Mouse (Mus musculus) myocyte (in vitro differentiated cells): ENCODE measurements around the gene D16Ertd472e. TPM values are rescaled to one million over a fixed set of nuclear protein-coding genes. Genes with fewer than 3 reads are reported as not detected.

Experiments
- H3K27me3 ChIP-seq: one replicate; pipeline ENCODE4 v1.6.1; 2011; ENCODE audit not compliant: control insufficient read depth, insufficient read depth, insufficient read length
- H3K36me3 ChIP-seq: one replicate; pipeline ENCODE4 v1.6.1; 2011; ENCODE audit not compliant: control insufficient read depth, insufficient read depth
- H3K4me2 ChIP-seq: one replicate; pipeline ENCODE4 v1.6.1; 2011; ENCODE audit warnings: low read depth, control low read depth
- H3K4me3 ChIP-seq: one replicate; pipeline ENCODE4 v1.5.1; 2011; ENCODE audit warnings: mild to moderate bottlenecking, control low read depth, moderate library complexity
- H3K79me2 ChIP-seq: one replicate; pipeline ENCODE4 v1.6.1; 2011; ENCODE audit not compliant: control insufficient read depth, insufficient read depth
- H3ac ChIP-seq: one replicate; pipeline ENCODE4 v1.6.1; 2011; ENCODE audit not compliant: control insufficient read depth, insufficient read length
- CEBPB ChIP-seq: IDR thresholded peaks from 2 replicates; pipeline ENCODE4 v1.6.1; 2011; ENCODE audit warnings: mild to moderate bottlenecking, moderate library complexity; ENCODE audit not compliant: poor library complexity, insufficient read depth, severe bottlenecking
- E2F4 ChIP-seq: IDR thresholded peaks from one replicate; pipeline ENCODE4 v1.6.1; 2011; ENCODE audit warnings: mild to moderate bottlenecking, control low read depth, moderate library complexity; ENCODE audit not compliant: insufficient read depth
- MAX ChIP-seq: IDR thresholded peaks from one replicate; pipeline ENCODE4 v1.6.1; 2011; ENCODE audit warnings: low read depth, mild to moderate bottlenecking, control low read depth
- MYOD1 ChIP-seq, 3 experiments: IDR thresholded peaks; one replicate each; pipeline ENCODE4 v1.6.1; 2011; ENCODE audit warnings: control low read depth in 2 of 3, low read depth in 2 of 3, mild to moderate bottlenecking in 2 of 3, moderate library complexity in 1 of 3; ENCODE audit not compliant: insufficient read length in 2 of 3, control insufficient read depth in 1 of 3
- MYOG ChIP-seq, 3 experiments: IDR thresholded peaks; one replicate each; pipeline ENCODE4 v1.6.1; 2011; ENCODE audit warnings: control low read depth in 2 of 3, low read depth in 2 of 3, mild to moderate bottlenecking in 2 of 3; ENCODE audit not compliant: insufficient read length in 2 of 3, control insufficient read depth in 1 of 3, insufficient read depth in 1 of 3
- POLR2A ChIP-seq: IDR thresholded peaks from one replicate; pipeline ENCODE4 v1.6.1; 2011; ENCODE audit warnings: low read depth, mild to moderate bottlenecking, control low read depth, moderate library complexity; ENCODE audit not compliant: insufficient read length
- POLR2AphosphoS2 ChIP-seq: IDR thresholded peaks from one replicate; pipeline ENCODE4 v1.6.1; 2011; ENCODE audit warnings: low read depth, control low read depth; ENCODE audit not compliant: insufficient read length
- REST ChIP-seq: IDR thresholded peaks from one replicate; pipeline ENCODE4 v1.6.1; 2011; ENCODE audit warnings: mild to moderate bottlenecking, control low read depth, moderate library complexity; ENCODE audit not compliant: insufficient read depth, insufficient read length
- SRF ChIP-seq: IDR thresholded peaks from one replicate; pipeline ENCODE4 v1.6.1; 2011; ENCODE audit warnings: low read depth; ENCODE audit not compliant: control insufficient read depth, insufficient read length
- TCF12 ChIP-seq: IDR thresholded peaks from one replicate; pipeline ENCODE4 v1.6.1; 2011; ENCODE audit warnings: mild to moderate bottlenecking, control low read depth; ENCODE audit not compliant: poor library complexity, insufficient read depth, severe bottlenecking
- TCF3 ChIP-seq: IDR thresholded peaks from one replicate; pipeline ENCODE4 v1.6.1; 2011; ENCODE audit warnings: low read depth, control low read depth; ENCODE audit not compliant: insufficient read length
- USF1 ChIP-seq: IDR thresholded peaks from one replicate; pipeline ENCODE4 v1.6.1; 2011; ENCODE audit warnings: low read depth, mild to moderate bottlenecking, control low read depth, moderate library complexity
- polyA plus RNA-seq: library from polyadenylated mRNA; unstranded; fragments of >200 nt; fragmentation: generic; extraction: Trizol; gene quantifications from one replicate; pipeline ENCODE4 v1.2.1, GENCODE M21; 2012; ENCODE audit warnings: missing spikeins

D16Ertd472e gene
- polyA plus RNA-seq, 1 experiment, result 4.6 TPM

DNA sequence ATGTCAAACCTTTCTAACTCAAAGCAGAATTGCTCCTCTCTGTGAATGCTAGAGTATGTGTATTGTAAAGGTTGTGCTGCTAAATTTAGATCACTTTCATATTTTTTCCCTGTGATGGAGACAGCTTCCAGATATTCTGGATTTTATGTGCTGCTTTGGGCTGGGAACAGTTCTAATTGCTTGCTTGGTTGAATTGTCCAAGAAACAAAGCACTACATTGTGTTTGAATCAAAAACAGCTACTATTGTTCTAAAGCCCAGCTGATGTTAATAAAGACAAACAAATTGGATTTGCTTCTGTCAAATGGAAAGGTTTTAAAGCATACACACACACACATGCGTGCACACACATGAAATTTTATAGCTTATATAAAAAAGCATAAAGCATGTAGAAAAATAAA is 22.4 kb upstream of the D16Ertd472e start:
- TF ChIP-seq MAX, result no peak
- no peak for TF ChIP-seq REST
- TF ChIP-seq TCF3, result no peak
- Histone ChIP-seq H3K79me2 (no peaks in the 10 kb centered on the region), H3ac (no peak overlapping the region), H3K36me3 (no peaks in the 10 kb centered on the region), H3K4me3 (no peak overlapping the region), H3K27me3 (no peaks in the 10 kb centered on the region), H3K4me2 (no peak overlapping the region)

DNA sequence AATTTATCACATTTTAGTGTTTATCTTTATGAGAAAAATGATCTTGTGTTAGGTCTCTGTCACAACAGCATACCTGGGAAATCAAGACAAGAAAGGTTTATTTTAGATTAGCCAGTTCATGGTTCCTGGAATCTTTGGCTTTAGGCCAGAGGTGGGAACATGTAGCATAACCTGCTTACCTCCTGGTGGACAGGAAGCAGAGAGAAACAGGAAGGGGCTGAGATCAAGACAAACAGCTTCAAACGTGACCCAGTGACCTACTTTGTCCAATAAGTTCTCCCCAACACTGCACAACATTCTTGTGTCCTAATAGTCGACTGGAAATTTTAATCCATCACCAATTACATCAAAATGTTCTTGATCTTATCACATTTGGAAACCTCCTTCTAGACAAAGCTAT is 19.9 kb upstream of the D16Ertd472e start:
- H3K79me2 ChIP-seq, result no peaks in the 10 kb centered on the region
- H3K4me2 ChIP-seq, result no peak overlapping the region

DNA sequence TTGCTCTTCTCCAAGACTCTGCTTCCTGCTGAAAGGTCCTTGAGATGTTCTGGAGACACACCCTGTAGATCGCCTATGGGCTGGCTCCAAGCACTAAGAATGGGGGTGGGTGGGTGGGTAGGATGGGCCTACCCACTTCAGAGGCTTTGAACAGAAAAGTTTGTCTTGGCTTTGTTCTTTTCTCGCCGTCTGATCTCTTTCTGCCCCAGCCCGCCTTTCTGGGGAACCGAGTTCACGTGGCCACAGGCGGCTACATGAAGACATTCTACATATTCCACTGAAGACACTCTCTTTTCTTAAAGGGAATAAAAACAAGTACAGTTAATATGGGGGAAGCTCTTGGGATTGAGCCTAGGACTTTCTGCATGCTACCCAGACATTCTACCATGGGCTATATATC is 19.3 kb upstream of the D16Ertd472e start:
- no peaks in the 10 kb centered on the region for H3K36me3 ChIP-seq
- no peaks in the 10 kb centered on the region for H3K79me2 ChIP-seq
- H3ac ChIP-seq, result no peak overlapping the region
- H3K4me3 ChIP-seq, result no peak overlapping the region
- TF ChIP-seq POLR2AphosphoS2, result no peak
- no peak for TF ChIP-seq TCF12
- TF ChIP-seq USF1, result no peak
- TF ChIP-seq POLR2A, result no peak
- TF ChIP-seq TCF3, result no peak
- no peak for TF ChIP-seq E2F4
- no peak for TF ChIP-seq CEBPB
- H3K27me3 ChIP-seq, result no peaks in the 10 kb centered on the region
- no peak overlapping the region for H3K4me2 ChIP-seq

More for the DNA sequence above, 19.9 kb upstream of the D16Ertd472e start:
- Histone ChIP-seq H3K4me3 (no peak overlapping the region), H3K36me3 (no peaks in the 10 kb centered on the region), H3ac (no peak overlapping the region), H3K27me3 (no peaks in the 10 kb centered on the region)
- TF ChIP-seq MAX (no peak), TCF12 (no peak), MYOG (IDR thresholded peaks at IDR 0.05; ENCODE audit: control insufficient read depth in 1 of 3, insufficient read depth in 1 of 3, insufficient read length in 2 of 3, low read depth in 2 of 3) (no peak), MYOD1 (IDR thresholded peaks at IDR 0.05; ENCODE audit: control insufficient read depth in 1 of 3, insufficient read length in 2 of 3, low read depth in 2 of 3) (no peak), TCF3 (no peak), POLR2A (no peak), CEBPB (no peak), POLR2AphosphoS2 (no peak), USF1 (no peak), SRF (no peak)

DNA sequence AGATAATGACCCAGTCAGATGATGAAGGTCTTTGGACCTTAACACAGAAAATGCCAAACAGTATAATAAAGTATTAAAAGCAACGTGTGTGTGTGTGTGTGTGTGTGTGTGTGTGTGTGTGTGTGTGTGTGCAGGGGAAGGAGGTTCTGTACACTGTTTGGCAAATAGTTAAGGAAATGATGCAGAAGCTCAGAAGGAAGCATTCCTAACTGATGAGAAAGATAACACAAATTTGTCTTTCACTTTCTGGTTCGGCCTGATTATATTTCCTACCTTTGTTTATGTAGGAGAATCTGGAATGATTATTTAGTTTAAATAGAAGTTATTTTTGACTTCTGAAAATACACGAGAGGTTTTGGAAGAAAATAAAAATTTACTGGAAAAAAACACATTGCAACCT is 17.6 kb upstream of the D16Ertd472e start:
- Histone ChIP-seq H3K4me3 (no peak overlapping the region), H3K79me2 (no peaks in the 10 kb centered on the region), H3K4me2 (no peak overlapping the region), H3ac (no peak overlapping the region), H3K27me3 (no peaks in the 10 kb centered on the region), H3K36me3 (no peaks in the 10 kb centered on the region)
- TF ChIP-seq MAX, result no peak
- no peak for TF ChIP-seq TCF12
- TF ChIP-seq CEBPB, result no peak
- TF ChIP-seq USF1, result no peak
- TF ChIP-seq MYOG (IDR thresholded peaks at IDR 0.05; ENCODE audit: control insufficient read depth in 1 of 3, insufficient read depth in 1 of 3, insufficient read length in 2 of 3, low read depth in 2 of 3), result no peak
- no peak for TF ChIP-seq REST
- TF ChIP-seq SRF, result no peak
- no peak for TF ChIP-seq TCF3
- TF ChIP-seq MYOD1 (IDR thresholded peaks at IDR 0.05; ENCODE audit: control insufficient read depth in 1 of 3, insufficient read length in 2 of 3, low read depth in 2 of 3), result no peak
- no peak for TF ChIP-seq POLR2A

DNA sequence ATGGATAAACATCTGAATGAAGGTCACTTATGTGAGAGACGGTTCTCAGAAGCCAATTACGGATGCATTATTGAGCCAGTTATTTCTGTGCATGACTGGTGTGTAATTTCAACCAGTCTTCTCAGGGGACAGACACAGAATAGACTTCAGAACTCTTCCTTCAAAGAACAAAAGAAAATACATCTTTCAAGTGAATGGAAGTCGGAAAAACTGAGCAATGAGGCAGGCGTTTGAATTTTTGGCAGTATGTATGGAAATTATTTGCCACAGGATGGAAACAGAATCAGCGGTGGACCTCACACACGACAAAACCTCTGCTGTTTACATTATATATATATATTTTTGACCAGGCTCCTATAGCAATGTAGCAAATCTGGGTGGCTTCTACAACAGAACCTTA is 14.6 kb upstream of the D16Ertd472e start:
- Histone ChIP-seq H3ac (no peak overlapping the region), H3K4me2 (no peak overlapping the region), H3K27me3 (no peaks in the 10 kb centered on the region), H3K36me3 (no peaks in the 10 kb centered on the region), H3K4me3 (no peak overlapping the region), H3K79me2 (no peaks in the 10 kb centered on the region)
- TF ChIP-seq E2F4 (no peak), MYOG (IDR thresholded peaks at IDR 0.05; ENCODE audit: control insufficient read depth in 1 of 3, insufficient read depth in 1 of 3, insufficient read length in 2 of 3, low read depth in 2 of 3) (no peak), POLR2A (no peak), MAX (no peak), TCF3 (no peak), MYOD1 (IDR thresholded peaks at IDR 0.05; ENCODE audit: control insufficient read depth in 1 of 3, insufficient read length in 2 of 3, low read depth in 2 of 3) (no peak), USF1 (no peak)
